Mouse (Mus musculus) T-helper 2 cell (primary cell): ENCODE results near the gene Rps6.

ENCODE experiments used
- in situ Hi-C: fragments of 300-600 bp; cut with MboI, MseI; formaldehyde crosslinking; loops from one replicate; pipeline ENCODE4 v1.15.1; 2025; ENCODE audit warnings: high pct_unique_total_duplicates

Rps6 gene

GRCm38 (mm10) chr4:86857113-86858069, at the start of gene Rps6:
Rps6 (minus strand) TSS chr4:86857412.
- in situ Hi-C loops = loop anchor here (25.0 kb wide), 1 partner anchor 270 kb away; the partner anchor contains the start of gene Rraga

DNA sequence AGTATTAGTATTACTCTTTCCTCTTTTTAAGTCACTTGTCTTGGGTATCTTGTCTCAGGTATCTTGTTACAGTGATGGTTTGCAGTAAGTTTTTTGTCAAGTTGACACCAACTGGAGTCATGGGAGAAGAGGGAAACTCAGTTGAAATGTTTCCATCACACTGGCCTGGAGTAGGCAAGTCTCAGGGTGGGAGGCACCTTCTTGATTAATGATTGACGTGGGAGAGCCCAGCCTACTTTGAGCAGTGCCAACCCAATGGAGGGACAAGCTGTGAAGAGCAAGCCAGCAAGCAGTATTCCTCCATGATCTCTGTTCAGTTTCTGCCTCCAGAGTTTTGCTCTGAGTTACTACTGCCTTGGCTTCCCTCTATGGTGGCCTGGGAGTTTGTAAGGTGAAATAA, 48.7 kb upstream of the Rps6 start:
- in situ Hi-C loops = loop anchor here (10.0 to 25.0 kb wide), 2 partner anchors 1821 to 1994 kb away; no protein-coding TSS in a partner anchor

DNA sequence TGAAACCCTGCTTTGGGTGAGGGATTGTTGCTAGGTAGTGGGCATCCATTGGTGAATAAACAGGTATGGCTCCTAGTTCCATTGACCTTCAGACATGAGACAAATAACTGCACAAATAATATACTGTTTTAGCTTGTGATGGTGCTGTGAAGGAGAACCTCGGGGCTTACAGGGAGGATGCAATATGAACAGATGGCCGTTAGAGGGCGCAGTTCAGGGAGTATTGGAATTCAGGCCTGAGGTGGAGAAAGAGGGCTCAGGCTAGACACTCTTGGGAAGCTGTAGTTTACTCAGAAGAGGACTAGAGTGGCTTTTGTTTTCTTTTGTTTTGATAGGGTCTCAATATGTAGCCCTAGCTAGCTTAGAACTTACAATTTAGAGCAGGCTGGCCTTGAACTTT, 47.8 kb upstream of the Rps6 start:
- in situ Hi-C loops = loop anchor here (10.0 to 25.0 kb wide), 2 partner anchors 1820 to 1993 kb away; no protein-coding TSS in a partner anchor

DNA sequence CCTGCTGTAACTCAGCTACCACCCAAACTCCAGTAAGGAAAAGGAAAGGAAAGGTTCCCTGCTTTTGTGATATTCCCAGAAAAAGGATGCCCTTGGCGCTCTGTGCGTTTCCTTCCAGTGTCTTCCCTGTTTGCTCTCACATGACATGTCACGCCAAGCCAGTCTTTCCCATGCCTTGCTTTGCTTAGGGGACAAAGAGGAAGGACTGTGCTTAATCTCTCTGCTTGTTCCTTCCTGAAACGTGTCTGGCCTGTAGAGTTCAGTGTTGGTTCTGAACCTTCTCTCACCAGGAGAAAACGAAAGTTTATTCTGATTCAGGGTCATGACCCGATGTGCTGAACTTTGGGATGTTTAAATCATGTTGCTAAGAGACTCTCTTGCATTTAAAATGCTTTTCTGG, 45.1 kb upstream of the Rps6 start:
- in situ Hi-C loops = loop anchor here (10.0 to 25.0 kb wide), 2 partner anchors 1818 to 1990 kb away; no protein-coding TSS in a partner anchor

- in situ Hi-C loops = no loop called here
Measured at GRCm38 (mm10) chr4:86898791-86899474, 41.7 kb upstream of the Rps6 start.

DNA sequence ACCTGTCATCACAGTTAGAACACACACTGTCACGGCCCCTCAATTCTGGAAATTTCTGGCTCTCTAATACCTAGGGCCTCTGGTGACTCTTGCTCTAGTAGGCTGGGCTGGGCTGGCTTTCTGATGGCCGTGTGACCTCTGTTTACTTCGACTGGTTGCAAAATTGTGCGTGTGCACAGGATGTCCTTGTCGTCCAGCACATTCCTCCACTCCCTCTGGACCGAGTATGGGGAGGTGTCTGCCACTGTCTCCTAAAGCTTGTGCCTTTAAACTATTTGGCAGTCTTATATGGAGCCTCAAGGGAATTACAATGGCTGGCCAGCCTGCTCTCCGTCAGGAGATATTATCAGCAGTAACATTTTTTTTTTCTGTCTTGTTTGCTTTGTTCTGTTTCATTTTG, 40.2 kb upstream of the Rps6 start:
- in situ Hi-C loops = no loop called here

GRCm38 (mm10) chr4:86887879-86888278, 30.7 kb upstream of the Rps6 start:
- in situ Hi-C loops = no loop called here

DNA sequence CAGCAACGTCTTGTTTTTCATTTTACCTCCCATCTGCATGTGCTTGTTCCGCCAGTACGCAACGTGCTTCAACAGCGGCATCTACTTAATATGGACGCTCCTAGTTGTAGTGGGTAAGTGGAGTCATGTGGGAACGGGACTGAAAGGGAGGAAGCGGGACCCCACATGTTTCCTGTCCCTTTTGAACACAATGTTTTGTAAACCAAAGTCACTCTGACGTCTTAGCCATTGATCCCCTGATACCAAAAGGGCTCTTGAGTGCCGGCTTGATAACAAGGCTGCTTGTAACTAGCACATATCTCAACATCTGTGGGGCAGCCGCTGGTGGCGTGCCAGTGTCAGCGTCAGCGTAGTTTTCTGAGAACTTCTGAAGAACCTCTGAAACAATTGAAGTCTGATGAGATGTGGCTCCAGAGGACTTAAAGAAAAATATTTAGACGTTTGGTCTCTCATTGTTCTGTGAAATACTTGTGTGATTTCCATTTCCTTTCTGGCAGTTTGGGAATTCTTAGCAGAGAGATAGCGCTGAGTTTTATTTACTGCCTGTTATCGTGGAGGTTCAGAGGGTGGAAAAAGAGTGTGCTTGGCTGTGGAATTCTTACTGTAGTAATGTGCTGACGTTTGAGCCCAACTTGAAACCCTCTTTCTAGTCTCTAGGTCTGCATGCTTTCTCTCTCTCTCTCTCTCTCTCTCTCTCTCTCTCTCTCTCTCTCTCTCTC, 29.1 kb upstream of the Rps6 start:
- in situ Hi-C loops = no loop called here

- in situ Hi-C loops = no loop called here
Measured at GRCm38 (mm10) chr4:86885790-86886159, 28.6 kb upstream of the Rps6 start.

DNA sequence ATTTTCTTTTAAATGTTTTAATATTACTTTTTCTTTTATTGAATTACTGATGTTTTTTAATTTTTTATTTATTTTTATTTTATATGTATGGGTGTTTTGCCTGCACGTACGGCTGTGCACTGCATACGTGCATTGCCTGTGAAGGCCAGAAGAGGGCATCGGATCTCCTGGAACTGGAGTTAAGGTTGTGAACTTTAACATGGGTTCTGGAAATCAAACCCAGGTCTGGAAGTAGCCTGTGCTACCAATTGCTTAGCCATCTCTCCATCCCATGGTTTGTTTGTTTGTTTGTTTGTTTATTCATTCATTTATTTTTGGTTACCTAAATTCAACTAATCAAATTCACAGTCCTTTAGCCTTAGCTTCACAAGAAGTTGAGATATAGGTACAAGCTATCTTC, 27.7 kb upstream of the Rps6 start:
- in situ Hi-C loops = no loop called here

DNA sequence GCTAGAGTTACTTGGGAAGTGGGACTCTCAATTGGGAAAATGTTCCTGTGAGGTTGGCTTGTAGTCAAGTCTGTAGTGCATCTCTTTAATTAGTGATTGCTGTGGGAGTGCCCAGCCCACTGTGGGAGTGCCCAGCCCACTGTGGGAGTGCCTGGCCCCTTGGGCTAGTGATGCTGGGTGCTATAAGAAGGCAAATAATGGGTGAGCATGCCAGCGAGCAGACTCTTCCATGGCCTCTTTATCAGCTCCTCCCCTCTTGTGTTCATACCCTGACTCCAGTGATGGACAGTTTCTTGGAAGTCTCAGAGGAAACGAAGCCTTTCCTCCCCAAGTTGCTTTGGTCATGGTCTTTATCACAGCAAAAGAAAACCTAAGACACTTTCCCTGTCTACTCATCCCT, 25.2 kb upstream of the Rps6 start:
- in situ Hi-C loops = no loop called here

DNA sequence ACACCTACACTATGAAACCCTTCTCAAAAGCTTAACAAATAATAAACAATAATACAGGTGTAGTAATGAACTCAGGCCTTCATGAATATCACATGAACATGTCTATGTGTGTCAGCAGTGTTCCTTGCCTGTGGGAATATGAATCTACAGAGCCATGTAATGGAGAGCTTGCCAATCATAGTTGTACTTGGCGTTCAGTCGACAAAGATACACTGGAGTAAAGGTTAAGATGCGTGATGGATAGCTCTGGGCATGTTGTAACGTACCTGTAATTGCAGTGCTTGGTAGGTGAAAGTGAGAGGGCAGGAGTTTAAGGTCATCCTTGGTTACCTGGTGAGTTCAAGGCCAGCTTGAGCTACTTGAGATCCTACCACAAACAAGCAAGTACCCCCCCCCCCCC, 24.0 kb upstream of the Rps6 start:
- in situ Hi-C loops = no loop called here

DNA sequence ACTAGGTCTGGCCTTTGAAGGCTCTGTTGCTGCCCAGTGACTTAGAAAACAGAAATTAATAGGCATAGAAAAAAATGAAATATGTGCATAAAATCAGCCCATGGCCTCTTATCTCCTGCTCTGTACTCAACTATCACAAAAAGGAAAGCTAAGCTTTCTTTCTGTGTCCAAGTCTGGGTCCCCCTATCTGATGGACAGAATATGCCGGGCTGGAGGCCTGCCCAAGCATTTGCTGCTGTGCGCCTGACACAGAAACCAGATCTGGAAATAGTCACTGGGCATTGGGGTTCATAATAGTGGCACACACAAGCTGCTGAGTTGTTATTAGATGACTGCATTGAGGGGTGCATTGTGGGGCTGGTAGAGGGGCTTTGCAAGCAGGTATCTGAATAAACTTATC, 22.3 kb upstream of the Rps6 start:
- in situ Hi-C loops = no loop called here

DNA sequence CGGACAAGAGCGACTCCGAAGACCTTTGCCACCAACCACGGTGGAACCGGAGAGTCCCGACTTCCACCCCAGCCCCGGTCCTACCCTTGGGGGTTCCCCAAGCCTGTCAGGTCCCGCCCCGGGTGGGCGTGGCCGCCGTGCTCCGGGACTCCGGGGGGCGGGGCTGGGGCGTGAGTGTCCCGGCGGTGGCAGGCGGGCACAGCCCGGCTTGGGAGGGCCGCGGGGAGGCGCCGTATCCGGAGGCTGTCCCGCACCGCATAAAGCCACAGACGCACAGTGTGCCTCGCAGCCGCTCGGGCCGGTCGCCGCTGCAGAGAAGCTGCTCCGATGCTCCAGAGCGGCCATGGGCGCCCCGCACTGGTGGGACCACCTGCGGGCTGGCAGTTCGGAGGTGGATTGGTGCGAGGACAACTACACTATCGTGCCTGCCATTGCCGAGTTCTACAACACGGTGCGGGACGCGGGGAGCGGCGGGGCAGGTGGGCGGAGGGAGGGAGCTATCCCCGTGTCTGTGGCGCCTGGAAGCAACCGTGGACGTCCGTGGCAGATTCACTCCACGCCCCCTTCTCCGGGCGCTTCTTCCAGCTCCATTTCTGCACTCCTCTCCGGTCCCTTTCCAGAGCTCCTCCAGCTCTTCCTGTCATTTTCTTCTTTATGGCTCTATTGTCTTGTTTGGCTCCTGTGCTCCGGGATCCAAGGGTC, 17.1 kb upstream of the Rps6 start, which contains the start of gene Acer2:
TSS of gene Acer2 (plus strand) at position 251 of the 702 bp plus-strand sequence.
- in situ Hi-C loops = loop anchor here (25.0 kb wide), 1 partner anchor 287 kb away; the partner anchor contains the start of gene Rraga

DNA sequence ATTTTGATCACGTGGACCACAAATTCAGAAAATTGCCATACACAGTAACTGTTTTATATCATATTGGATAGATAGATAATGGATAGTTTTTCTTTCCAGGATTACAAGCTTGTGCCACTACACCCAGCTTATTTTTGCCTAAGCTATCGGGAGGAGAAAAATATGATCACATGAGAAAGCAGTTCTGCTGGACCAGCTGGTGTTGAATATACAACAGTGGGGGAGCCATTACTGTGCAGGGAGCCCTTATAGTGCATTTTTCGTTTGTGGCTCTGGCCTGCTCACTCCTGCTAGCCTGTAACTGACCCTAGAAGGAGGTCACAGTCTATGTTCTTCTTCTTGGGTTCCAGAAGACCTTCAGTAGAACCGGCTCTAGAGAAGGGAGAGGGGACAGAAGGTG, 15.9 kb upstream of the Rps6 start:
- in situ Hi-C loops = loop anchor here (25.0 kb wide), 1 partner anchor 286 kb away; the partner anchor contains the start of gene Rraga

DNA sequence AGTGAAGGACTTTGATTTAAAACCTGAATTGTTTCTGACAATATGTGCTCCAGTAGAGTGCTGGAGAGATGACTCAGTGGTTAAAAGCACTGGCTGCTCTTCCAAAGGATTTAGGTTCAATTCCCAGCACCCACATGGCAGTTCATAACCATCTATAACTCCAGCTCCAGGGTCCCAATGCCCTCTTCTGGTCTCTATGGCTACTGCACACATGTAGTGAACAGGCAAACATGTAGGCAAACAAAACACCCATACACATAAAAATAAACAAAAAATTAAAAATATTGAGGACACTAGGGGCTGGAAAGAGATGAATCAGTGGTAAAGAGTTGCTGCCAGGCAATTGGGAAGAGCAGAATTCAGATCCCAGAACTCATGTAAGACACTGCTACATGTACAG, 14.8 kb upstream of the Rps6 start:
- in situ Hi-C loops = loop anchor here (25.0 kb wide), 1 partner anchor 285 kb away; the partner anchor contains the start of gene Rraga

- in situ Hi-C loops = loop anchor here (25.0 kb wide), 1 partner anchor 277 kb away; the partner anchor contains the start of gene Rraga
Measured at GRCm38 (mm10) chr4:86864087-86864486, 6.9 kb upstream of the Rps6 start.

DNA sequence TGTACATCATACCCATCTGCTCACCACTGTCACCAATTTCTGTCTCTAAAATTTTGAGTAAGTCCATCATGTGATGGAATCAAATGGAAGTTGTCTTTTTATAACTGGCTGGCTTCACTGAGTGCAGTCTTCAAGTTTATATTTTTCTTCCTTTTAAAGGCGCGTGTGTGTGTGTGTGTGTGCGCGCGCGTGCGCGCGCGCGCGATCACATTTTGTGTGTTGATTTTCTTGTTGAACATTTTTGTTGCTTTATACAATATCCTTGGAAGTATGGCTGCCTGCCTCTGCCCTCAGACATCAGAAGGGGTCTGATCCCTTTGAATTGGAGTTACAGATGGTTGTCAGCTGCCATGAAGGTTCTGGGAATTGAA, 843 bp upstream of the Rps6 start:
- in situ Hi-C loops = loop anchor here (25.0 kb wide), 1 partner anchor 271 kb away; the partner anchor contains the start of gene Rraga

DNA sequence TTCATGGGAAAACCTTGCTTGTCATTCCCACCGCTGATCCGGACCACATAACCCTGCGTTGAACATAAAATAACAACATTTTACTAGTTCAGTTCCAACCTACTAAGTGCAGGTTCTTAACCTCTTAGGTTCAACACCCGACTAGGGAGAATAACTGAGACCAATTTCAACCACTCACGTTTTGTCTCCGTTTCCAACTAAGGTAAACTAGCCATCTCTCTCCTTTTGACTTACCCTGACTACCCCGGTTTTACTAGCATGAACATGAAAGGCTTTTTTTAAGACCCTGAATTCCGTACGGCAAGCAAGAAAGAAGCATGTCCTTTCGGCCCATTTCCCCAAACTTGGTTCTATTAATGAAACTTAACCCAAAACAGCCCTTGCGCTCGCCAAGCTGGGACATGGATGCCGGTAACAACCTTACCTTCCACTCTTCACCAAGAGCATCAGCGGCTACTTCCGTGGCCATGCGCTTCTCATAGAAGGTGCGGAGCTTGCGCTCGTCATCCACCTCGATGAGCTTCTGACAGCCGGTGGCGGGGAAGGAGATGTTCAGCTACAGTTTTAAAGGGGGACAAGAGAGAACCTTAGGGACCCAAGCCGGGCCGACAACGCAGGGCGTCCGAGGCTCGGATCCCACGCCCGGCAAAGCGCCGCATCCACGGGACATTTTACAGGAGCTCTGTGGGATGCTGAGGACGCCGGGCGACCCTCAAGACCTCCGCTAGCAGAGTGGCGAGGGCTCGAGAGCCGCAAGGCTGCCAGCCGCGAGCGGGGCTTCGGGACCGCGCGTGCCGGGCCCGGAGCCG, 704 bp downstream of the Rps6 start:
- in situ Hi-C loops = loop anchor here (25.0 kb wide), 1 partner anchor 269 kb away; the partner anchor contains the start of gene Rraga
